Mouse (Mus musculus): ENCODE results near the gene Alkbh4. TPM values are rescaled to one million over a fixed set of nuclear protein-coding genes. Genes with fewer than 3 reads are reported as not detected.

The Alkbh4 gene
- 0.74 TPM for polyA plus RNA-seq (2014; fragmentation: Illumina TruSeq; extraction: RNeasy Lipid Tissue Mini Kit (QIAGEN cat#74804); ENCODE audit: low replicate concordance)

GRCm38 (mm10) chr5:136135571-136136291 is at the start of gene Alkbh4, which contains the start of gene Lrwd1:
Gene Alkbh4, plus strand, starts transcription at chr5:136136146.
Gene Lrwd1, minus strand, starts transcription at chr5:136136074.

GRCm38 (mm10) chr5:136115891-136116783 is 19.8 kb upstream of the Alkbh4 start, which contains the start of gene Polr2j:
Gene Polr2j, plus strand, starts transcription at chr5:136116631.

GRCm38 (mm10) chr5:136170512-136171362 is 34.8 kb downstream of the Alkbh4 start, which contains the start of gene Orai2:
Gene Orai2, minus strand, starts transcription at chr5:136170713.

Other genes starting within 250 kb of the Alkbh4 start
- gene Hspb1, start 248.2 kb upstream of the Alkbh4 start, polyA plus RNA-seq (2014; fragmentation: Illumina TruSeq; extraction: RNeasy Lipid Tissue Mini Kit (QIAGEN cat#74804); ENCODE audit: low replicate concordance), result not detected
- gene Ywhag, start 201.5 kb upstream of the Alkbh4 start, polyA plus RNA-seq (2014; fragmentation: Illumina TruSeq; extraction: RNeasy Lipid Tissue Mini Kit (QIAGEN cat#74804); ENCODE audit: low replicate concordance), result 40.8 TPM
- gene Ssc4d, start 161.6 kb upstream of the Alkbh4 start, polyA plus RNA-seq (2014; fragmentation: Illumina TruSeq; extraction: RNeasy Lipid Tissue Mini Kit (QIAGEN cat#74804); ENCODE audit: low replicate concordance), result 0.63 TPM
- not detected for gene Zp3, start 156.0 kb upstream of the Alkbh4 start, polyA plus RNA-seq (2014; fragmentation: Illumina TruSeq; extraction: RNeasy Lipid Tissue Mini Kit (QIAGEN cat#74804); ENCODE audit: low replicate concordance)
- 0.07 TPM for gene Dtx2, start 141.3 kb upstream of the Alkbh4 start, polyA plus RNA-seq (2014; fragmentation: Illumina TruSeq; extraction: RNeasy Lipid Tissue Mini Kit (QIAGEN cat#74804); ENCODE audit: low replicate concordance)
- gene Upk3b, start 97.7 kb upstream of the Alkbh4 start, polyA plus RNA-seq (2014; fragmentation: Illumina TruSeq; extraction: RNeasy Lipid Tissue Mini Kit (QIAGEN cat#74804); ENCODE audit: low replicate concordance), result 0.15 TPM
- gene Upk3bl, start 81.7 kb upstream of the Alkbh4 start, polyA plus RNA-seq (2014; fragmentation: Illumina TruSeq; extraction: RNeasy Lipid Tissue Mini Kit (QIAGEN cat#74804); ENCODE audit: low replicate concordance), result not detected
- gene Rasa4, start 52.2 kb upstream of the Alkbh4 start, polyA plus RNA-seq (2014; fragmentation: Illumina TruSeq; extraction: RNeasy Lipid Tissue Mini Kit (QIAGEN cat#74804); ENCODE audit: low replicate concordance), result 0.74 TPM
- gene Polr2j, start 19.5 kb upstream of the Alkbh4 start, polyA plus RNA-seq (2014; fragmentation: Illumina TruSeq; extraction: RNeasy Lipid Tissue Mini Kit (QIAGEN cat#74804); ENCODE audit: low replicate concordance), result 3.5 TPM
- 0.37 TPM for gene Lrwd1, start 72 bp upstream of the Alkbh4 start, polyA plus RNA-seq (2014; fragmentation: Illumina TruSeq; extraction: RNeasy Lipid Tissue Mini Kit (QIAGEN cat#74804); ENCODE audit: low replicate concordance)
- gene Orai2, start 34.6 kb downstream of the Alkbh4 start, polyA plus RNA-seq (2014; fragmentation: Illumina TruSeq; extraction: RNeasy Lipid Tissue Mini Kit (QIAGEN cat#74804); ENCODE audit: low replicate concordance), result 0.97 TPM
- gene Prkrip1, start 62.8 kb downstream of the Alkbh4 start, polyA plus RNA-seq (2014; fragmentation: Illumina TruSeq; extraction: RNeasy Lipid Tissue Mini Kit (QIAGEN cat#74804); ENCODE audit: low replicate concordance), result 15.0 TPM
- gene Sh2b2, start 110.4 kb downstream of the Alkbh4 start, polyA plus RNA-seq (2014; fragmentation: Illumina TruSeq; extraction: RNeasy Lipid Tissue Mini Kit (QIAGEN cat#74804); ENCODE audit: low replicate concordance), result not detected